15 mouse cellular contexts compared by ENCODE assay signal in the genomic region with DNA sequence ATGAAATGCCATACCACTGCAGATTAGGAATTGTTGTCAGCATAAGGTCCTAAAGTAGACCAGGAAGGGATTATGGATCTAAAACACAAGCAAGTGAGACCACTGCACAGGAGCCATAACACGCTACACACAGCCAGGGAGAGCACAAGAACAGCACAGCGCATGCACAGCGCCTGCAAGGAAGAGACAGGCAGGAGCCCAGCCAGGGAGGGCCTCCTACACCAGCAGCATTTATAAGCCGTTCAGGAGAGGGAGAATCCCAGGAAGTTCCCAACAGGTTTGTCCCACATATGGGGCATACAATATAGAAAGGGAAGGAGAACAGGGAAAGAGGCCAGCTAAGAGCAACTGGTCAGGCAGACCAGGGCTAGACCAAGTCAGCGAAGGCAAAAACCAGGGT. TPM values are rescaled to one million over a fixed set of nuclear protein-coding genes. Genes with fewer than 3 reads are reported as not detected.
A peak's percentile ranks its signal among the peaks of the same experiment; 100 is the strongest.
DNase-seq lines count a peak whose midpoint lies in the region; ATAC-seq and TF ChIP-seq lines count a peak whose summit lies in the region.
"Had no signal": no experiment of that assay in that cellular context is flagged by ENCODE, and none has a peak within 500 bp of the region (broad histone marks: within the 10 kb centered on the region; RNA-seq: fewer than 3 reads in every experiment).

No protein-coding gene starts in this region.

- no peak for TF ChIP-seq EP300 in stomach, postnatal 0 days (optimal IDR thresholded peaks at IDR 0.05)

- ATAC-seq in heart, embryonic 16.5 days (replicated peaks; ENCODE audit: extremely low read depth, insufficient read depth, low FRiP score), result no peak
- no peak for ATAC-seq in heart, embryonic 11.5 days (replicated peaks; ENCODE audit: insufficient number of reproducible peaks, low FRiP score, low TSS enrichment)
- ATAC-seq in liver, embryonic 12.5 days, result no peak
- no peak for ATAC-seq in stomach, postnatal 0 days (ENCODE audit: low FRiP score, low TSS enrichment)
- ATAC-seq: forebrain, embryonic 14.5 days had no signal

- H3K4me3 ChIP-seq in heart, embryonic 16.5 days (ENCODE audit: low read length), result no peak overlapping the region
- H3K4me3 ChIP-seq in heart, embryonic 11.5 days (ENCODE audit: low read depth, low read length), result no peak overlapping the region
- no peak overlapping the region for H3K4me3 ChIP-seq in liver, embryonic 12.5 days
- H3K4me3 ChIP-seq in stomach, postnatal 0 days (ENCODE audit: low read depth, low read length), result no peak overlapping the region
- H3K4me3 ChIP-seq: limb, embryonic 15.5 days; lung, embryonic 15.5 days; neural tube, embryonic 12.5 days had no signal

- TF ChIP-seq CTCF in stomach, postnatal 0 days (IDR thresholded peaks at IDR 0.05; ENCODE audit: low read depth), result no peak

- H3K9ac ChIP-seq in heart, embryonic 16.5 days (ENCODE audit: low read length), result no peak overlapping the region
- no peak overlapping the region for H3K9ac ChIP-seq in heart, embryonic 11.5 days (ENCODE audit: low read depth, low read length)
- no peak overlapping the region for H3K9ac ChIP-seq in liver, embryonic 12.5 days
- no peak overlapping the region for H3K9ac ChIP-seq in stomach, postnatal 0 days (ENCODE audit: low read length)
- H3K9ac ChIP-seq: limb, embryonic 15.5 days; lung, embryonic 15.5 days; neural tube, embryonic 12.5 days had no signal

- 84% methylated on average over 5 of the region's 5 CpGs for WGBS in heart, embryonic 16.5 days
- WGBS in heart, embryonic 11.5 days (ENCODE audit: insufficient replicate concordance), result 83% methylated on average over 5 of the region's 5 CpGs
- WGBS in liver, embryonic 12.5 days (ENCODE audit: insufficient replicate concordance), result 83% methylated on average over 5 of the region's 5 CpGs
- WGBS in stomach, postnatal 0 days, result 72% methylated on average over 5 of the region's 5 CpGs

- no peaks in the 10 kb centered on the region for H3K9me3 ChIP-seq in heart, embryonic 16.5 days (replicated peaks; ENCODE audit: control insufficient read depth, low read length)
- no peaks in the 10 kb centered on the region for H3K9me3 ChIP-seq in heart, embryonic 11.5 days (replicated peaks; ENCODE audit: control insufficient read depth, low read length)
- H3K9me3 ChIP-seq in liver, embryonic 12.5 days (replicated peaks), result no peaks in the 10 kb centered on the region
- no peaks in the 10 kb centered on the region for H3K9me3 ChIP-seq in stomach, postnatal 0 days (ENCODE audit: control insufficient read depth, low read length)
- H3K9me3 ChIP-seq: limb, embryonic 15.5 days; lung, embryonic 15.5 days; neural tube, embryonic 12.5 days had no signal

- H3K4me1 ChIP-seq in heart, embryonic 16.5 days (ENCODE audit: control insufficient read depth, insufficient read depth, low read length), result peaks cover 14% of the 10 kb centered on the region
- 0 out of 2 replicates have a peak, but pooled peaks cover 6% of the 10 kb centered on the region for H3K4me1 ChIP-seq in heart, embryonic 11.5 days (ENCODE audit: control insufficient read depth, insufficient read depth, low read length)
- H3K4me1 ChIP-seq in liver, embryonic 12.5 days, result peaks cover 5% of the 10 kb centered on the region; the same call in 1 of the 2 replicates
- H3K4me1 ChIP-seq in stomach, postnatal 0 days (replicated peaks; ENCODE audit: control insufficient read depth, insufficient read depth), result no peaks in the 10 kb centered on the region
- H3K4me1 ChIP-seq: neural tube, embryonic 12.5 days had no signal

- H3K27ac ChIP-seq in heart, embryonic 16.5 days (ENCODE audit: low read length), result peak overlapping the region; percentile 60
- no peak overlapping the region for H3K27ac ChIP-seq in heart, embryonic 11.5 days (ENCODE audit: low read depth, low read length)
- H3K27ac ChIP-seq in liver, embryonic 12.5 days, result 0 out of 2 replicates have a peak overlapping the region, but pooled peaks have one; percentile 22
- 0 out of 2 replicates have a peak overlapping the region, but pooled peaks have one; percentile 24 for H3K27ac ChIP-seq in stomach, postnatal 0 days (replicated peaks)
- H3K27ac ChIP-seq: limb, embryonic 15.5 days; neural tube, embryonic 12.5 days had no signal

- no peak for DNase-seq in liver
- peak; percentile 79 for DNase-seq in brain, adult 2 months (ENCODE audit: low read depth, low spot score)
- DNase-seq in stomach, postnatal 0 days (ENCODE audit: low spot score), result no peak
- no peak for DNase-seq in kidney, adult 11 months
- DNase-seq: adrenal gland, postnatal 14 days; cerebellum, adult 9-11 months; kidney, adult 9 months had no signal

- H3K27me3 ChIP-seq in heart, embryonic 16.5 days (ENCODE audit: control insufficient read depth, insufficient read depth, low read length), result no peaks in the 10 kb centered on the region
- H3K27me3 ChIP-seq in heart, embryonic 11.5 days (ENCODE audit: control insufficient read depth, insufficient read depth, low read length), result no peaks in the 10 kb centered on the region
- H3K27me3 ChIP-seq in liver, embryonic 12.5 days (replicated peaks), result no peaks in the 10 kb centered on the region
- H3K27me3 ChIP-seq in stomach, postnatal 0 days (ENCODE audit: control insufficient read depth, insufficient read depth, low read length), result no peaks in the 10 kb centered on the region
- H3K27me3 ChIP-seq: CH12.LX; limb, embryonic 15.5 days; lung, embryonic 15.5 days; neural tube, embryonic 12.5 days had no signal

- no peaks in the 10 kb centered on the region for H3K36me3 ChIP-seq in heart, embryonic 16.5 days (ENCODE audit: control insufficient read depth, insufficient read depth)
- no peaks in the 10 kb centered on the region for H3K36me3 ChIP-seq in heart, embryonic 11.5 days (ENCODE audit: control insufficient read depth, insufficient read depth, low read length)
- H3K36me3 ChIP-seq in liver, embryonic 12.5 days, result 0 out of 2 replicates have a peak, but pooled peaks cover 3% of the 10 kb centered on the region
- 0 out of 2 replicates have a peak, but pooled peaks cover 2% of the 10 kb centered on the region for H3K36me3 ChIP-seq in stomach, postnatal 0 days (ENCODE audit: control insufficient read depth, insufficient read depth, low read length)
- H3K36me3 ChIP-seq: lung, embryonic 15.5 days; neural tube, embryonic 12.5 days had no signal

- no peak overlapping the region for H3K4me2 ChIP-seq in heart, embryonic 16.5 days (ENCODE audit: low read depth, low read length)
- no peak overlapping the region for H3K4me2 ChIP-seq in heart, embryonic 11.5 days
- no peak overlapping the region for H3K4me2 ChIP-seq in liver, embryonic 12.5 days
- no peak overlapping the region for H3K4me2 ChIP-seq in stomach, postnatal 0 days (replicated peaks; ENCODE audit: low read depth)
- H3K4me2 ChIP-seq: limb, embryonic 15.5 days; lung, embryonic 15.5 days; neural tube, embryonic 12.5 days had no signal

RNA-seq across cellular contexts. Expression of gene Tom1l2, which starts 19.2 kb away (rescaled TPM):
- polyA plus RNA-seq in heart, embryonic 16.5 days (2015; fragmentation: Nextera tagmentation; extraction: Ambion mirVana), result 40.0 and 41.0 TPM in 2 replicates
- 14.7 and 16.0 TPM in 2 replicates for polyA plus RNA-seq in heart, embryonic 11.5 days (2014; fragmentation: Nextera tagmentation; extraction: Ambion mirVana)
- polyA plus RNA-seq in liver, embryonic 12.5 days (2016; fragmentation: Nextera tagmentation; extraction: Ambion mirVana), result 8.7 and 9.6 TPM in 2 replicates
- 15.9 and 19.4 TPM in 2 replicates for polyA plus RNA-seq in stomach, postnatal 0 days (2015; fragmentation: Nextera tagmentation; extraction: Ambion mirVana)

RNA-seq across cellular contexts. Expression of gene Drc3, which starts 19.7 kb away (rescaled TPM):
- 2.5 and 3.6 TPM in 2 replicates for polyA plus RNA-seq in heart, embryonic 16.5 days (2015; fragmentation: Nextera tagmentation; extraction: Ambion mirVana)
- 1.9 TPM in 2 replicates for polyA plus RNA-seq in heart, embryonic 11.5 days (2014; fragmentation: Nextera tagmentation; extraction: Ambion mirVana)
- polyA plus RNA-seq in liver, embryonic 12.5 days (2016; fragmentation: Nextera tagmentation; extraction: Ambion mirVana), result 0.49 and 0.53 TPM in 2 replicates
- polyA plus RNA-seq in stomach, postnatal 0 days (2015; fragmentation: Nextera tagmentation; extraction: Ambion mirVana), result 0.69 and 0.93 TPM in 2 replicates
